Mouse (Mus musculus) A20 (cell line): ENCODE data around the gene Mphosph8.

ENCODE experiments used
- DNase-seq: peaks from one replicate; pipeline ENCODE4 v3.0.0-alpha.2; 2011; ENCODE audit warnings: low read depth, low spot score

The Mphosph8 gene

DNA sequence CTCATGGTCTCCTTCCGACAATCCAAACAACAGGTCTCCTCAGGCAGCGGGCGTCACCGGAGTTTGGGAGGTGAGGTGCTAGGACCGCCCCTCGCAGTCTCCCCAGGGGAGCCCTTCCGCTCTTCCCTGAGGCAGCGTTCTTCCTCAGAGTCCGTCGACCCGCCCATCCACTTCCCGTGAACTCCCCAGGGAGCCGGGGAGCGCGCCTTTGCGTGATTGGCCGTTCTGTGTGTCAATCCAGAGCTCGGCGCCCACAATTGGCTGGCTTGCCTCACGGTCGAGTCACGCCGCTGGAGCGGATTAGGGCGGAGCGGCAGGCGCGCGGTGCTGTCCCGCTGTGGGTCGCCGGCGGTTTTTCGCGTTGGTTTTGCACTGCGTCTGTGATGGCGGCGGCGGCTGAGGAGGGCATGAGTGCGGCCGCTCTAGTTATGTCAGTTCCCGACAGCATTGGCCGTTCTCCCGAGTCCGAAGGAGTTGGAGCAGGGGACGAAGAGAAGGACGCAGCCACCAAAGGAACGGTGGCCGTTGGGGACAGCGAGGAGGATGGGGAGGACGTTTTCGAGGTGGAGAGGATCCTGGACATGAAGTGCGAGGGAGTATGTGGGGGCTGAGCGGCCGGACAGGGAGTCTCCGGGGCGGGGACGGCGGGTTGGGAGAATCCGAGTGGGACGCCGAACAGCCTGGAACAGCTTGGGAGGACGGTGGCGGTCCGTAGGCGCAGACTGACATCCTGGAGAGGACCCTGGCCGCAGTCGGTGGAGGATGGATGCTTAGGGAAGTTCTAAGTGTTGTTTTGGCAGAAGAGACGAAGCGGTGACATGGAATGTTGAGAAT, at the start of gene Mphosph8:
Gene Mphosph8 (plus strand): TSS at position 280 of the 834 bp plus-strand sequence.
- peak; percentile 100 for DNase-seq

DNA sequence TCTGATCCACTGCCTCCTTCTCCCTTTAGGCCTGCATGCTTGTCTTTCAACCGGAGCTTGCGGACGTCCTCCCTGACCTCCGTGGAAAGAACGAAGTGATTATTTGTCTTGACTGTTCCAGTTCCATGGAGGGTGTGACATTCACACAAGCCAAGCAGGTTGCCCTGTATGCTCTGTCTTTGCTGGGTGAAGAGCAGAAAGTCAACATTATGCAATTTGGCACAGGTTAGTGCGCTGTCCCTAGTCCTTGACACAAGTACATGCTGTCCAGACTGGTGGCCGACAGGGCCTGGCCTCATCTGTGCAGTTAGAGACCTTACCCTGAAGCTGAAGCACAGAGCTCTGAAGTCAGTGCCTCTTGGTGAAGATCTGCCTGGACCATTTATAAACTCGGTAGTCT, 47.6 kb upstream of the Mphosph8 start:
- no peak for DNase-seq

DNA sequence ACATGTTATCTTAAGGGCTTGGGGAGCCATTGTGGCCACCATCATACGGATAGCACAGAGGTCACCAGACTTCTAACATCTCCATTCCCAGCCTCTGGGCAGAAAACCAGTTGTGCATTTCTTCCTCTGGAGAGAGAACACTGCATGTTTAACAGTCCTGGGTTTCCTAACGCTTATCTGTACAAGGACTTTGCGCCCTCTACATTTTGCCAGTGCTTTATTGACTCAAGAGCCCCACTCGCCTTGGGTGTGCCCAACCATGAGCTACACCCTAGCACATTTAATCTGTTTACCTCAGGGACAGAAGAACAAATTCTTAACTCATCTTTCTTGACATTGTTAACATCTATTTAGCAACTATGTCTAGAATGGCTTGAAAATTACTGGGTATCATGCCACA, 41.8 kb upstream of the Mphosph8 start:
- DNase-seq: no peak

DNA sequence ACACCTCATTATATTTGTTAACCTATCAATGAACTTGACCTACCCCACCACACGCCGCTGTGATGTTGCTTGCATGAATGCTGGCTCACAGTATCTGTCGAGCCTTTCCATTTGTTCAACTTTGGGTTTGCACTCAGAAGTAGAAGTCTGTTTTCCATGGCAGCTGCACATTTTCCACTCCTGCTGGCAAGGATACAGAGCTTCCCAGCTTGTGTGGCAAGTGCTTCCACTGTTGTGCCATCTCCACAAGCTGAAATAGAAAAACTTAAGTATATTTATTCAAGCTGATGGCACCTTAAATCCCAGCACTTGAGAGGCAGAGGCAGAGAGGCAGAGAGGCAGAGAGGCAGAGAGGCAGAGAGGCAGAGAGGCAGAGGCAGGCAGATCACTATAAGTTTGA, 39.7 kb upstream of the Mphosph8 start:
- DNase-seq: no peak

DNA sequence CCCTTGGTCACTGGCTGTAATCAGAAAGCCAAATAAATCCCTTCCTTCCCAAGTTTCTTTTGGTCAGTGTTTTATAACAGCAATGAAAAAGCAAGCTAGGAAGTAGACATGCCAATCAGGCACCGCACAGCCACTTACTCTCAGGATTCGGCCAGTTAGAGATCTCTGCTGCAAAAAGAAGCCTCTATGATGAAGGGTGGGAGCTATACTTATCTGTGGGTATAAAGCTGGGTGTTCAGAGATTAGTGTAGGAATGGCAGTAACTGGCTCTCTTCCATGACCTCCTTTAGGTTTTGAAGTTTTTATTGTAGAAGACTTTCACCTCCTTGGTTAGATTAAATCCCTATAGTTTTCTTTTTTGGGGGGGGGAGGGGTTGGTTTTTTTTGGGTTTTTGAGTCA, 36.9 kb upstream of the Mphosph8 start:
- DNase-seq: no peak

DNA sequence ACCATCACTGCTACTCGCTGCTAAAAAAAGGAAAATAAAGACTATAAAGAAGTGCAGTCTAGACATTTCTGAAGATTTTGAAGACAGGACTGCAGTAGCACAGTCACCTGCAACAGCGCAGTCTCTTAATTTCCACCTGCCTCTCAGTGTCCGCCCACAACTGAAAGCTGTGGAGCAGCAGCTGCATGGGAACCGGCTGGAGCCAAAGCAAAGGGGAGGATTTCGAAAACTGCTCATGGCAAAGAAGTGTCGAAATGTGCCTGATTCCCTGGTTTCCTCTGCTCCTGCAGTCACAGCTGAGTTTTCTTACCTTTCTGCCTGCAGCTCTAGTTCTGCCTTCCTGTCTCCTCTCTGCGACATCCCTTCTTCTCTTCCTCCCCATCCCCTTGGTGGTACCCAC, 20.8 kb upstream of the Mphosph8 start:
- no peak for DNase-seq

DNA sequence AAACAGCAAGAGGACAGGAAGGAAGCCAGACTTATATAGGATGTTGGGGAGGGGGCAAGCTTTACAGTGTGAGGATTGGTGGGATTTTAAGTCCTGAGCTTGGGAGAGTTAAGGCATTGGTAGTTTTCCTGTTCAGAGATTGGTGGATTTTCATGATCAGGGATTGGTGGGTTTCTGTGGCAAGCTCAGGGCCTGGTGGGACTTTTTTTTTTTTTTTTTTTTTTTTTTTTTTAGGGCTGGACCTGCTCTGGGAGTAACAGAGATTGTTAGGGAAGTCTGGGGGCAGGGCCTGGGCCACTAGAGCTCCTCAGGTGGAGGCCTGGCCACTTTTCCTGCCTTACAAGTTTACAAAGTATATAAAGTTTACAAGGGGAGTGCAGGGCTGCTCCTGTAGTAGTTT, 18.6 kb upstream of the Mphosph8 start:
- no peak for DNase-seq

DNA sequence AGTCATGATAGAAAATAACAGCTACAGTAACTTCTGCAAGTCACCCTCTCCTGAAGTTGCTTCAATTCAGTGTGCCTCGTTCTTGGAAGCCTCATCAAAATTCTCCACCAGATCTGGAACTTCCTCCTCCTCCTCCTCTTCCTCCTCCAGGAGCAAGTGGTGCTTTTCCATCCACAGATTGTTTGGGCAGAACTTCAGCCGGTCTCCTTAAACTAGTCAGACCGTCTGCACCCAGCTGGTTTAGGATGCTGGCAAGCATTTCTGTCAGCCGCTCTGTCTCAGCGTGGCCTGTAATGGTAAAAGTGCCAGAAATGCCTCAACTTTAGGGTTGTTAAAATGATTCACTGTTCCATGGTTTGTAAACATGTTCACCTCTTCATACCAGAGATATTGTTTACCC, 2.4 kb upstream of the Mphosph8 start:
- DNase-seq: no peak

DNA sequence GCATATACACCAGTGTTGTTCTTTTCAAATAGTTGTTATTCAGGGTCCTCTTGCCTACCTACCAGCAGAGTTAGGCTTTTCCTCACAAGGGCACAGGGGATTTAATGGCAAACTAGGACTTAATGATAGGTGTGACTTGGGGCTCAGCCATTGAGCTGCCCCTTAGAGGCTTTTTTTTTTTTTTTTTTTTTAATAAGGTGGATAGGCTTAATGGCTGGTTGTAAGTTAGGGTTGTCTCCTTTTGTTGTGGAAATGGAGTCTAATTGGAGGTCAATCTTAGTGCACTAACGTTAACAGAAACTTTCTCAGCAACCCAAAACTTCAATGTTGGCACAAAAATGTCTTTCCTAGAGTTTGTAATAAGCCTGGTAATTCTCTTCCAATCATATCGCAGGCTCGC, 1.1 kb upstream of the Mphosph8 start:
- DNase-seq: no peak

DNA sequence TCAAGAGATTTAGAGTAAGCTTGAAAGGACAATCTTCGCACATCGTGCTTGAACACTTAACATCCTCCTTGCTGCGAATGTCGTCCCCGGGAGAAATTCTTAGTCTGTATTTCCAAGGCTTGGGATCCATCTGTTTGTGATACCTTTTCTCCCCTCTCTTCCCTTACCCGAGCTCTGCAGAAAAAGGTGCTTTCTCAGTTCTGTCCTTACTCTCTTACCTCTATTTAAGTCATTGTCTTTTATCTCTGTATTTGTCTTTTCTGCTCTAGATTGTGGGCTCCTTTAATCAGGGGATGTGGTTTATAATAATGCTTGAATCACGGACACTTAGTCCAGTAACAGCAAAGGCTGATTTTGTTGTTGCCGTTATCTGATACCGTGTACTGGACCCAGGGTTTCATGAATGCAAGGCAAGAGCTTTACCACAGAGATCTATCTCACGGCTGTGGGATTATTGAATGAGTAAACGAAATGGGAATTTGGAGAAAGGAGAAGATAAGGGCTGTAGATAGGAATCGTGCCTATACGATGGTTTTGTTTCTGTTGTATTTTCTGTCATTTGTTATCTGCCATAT, 1.1 kb downstream of the Mphosph8 start:
- peak; percentile 45 for DNase-seq

DNA sequence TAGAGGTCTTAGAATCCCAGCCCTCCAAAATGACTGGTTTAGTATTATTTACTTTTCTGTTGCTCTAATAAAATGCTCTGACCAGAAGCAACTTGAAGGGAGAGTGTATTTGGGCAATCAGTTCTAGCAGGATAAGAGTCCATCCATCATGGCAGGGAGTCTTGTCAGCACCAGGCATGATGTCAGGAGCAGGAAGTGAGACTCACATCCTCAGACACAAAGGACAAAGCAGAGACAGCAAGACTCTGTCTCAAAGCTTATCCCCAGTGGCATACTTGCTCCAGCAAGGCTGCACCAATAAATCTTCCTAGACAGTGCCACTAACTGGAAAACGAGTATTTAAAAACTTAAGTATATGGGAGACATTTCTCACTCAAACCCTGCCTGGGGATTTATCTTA, 17.4 kb downstream of the Mphosph8 start:
- DNase-seq: no peak

DNA sequence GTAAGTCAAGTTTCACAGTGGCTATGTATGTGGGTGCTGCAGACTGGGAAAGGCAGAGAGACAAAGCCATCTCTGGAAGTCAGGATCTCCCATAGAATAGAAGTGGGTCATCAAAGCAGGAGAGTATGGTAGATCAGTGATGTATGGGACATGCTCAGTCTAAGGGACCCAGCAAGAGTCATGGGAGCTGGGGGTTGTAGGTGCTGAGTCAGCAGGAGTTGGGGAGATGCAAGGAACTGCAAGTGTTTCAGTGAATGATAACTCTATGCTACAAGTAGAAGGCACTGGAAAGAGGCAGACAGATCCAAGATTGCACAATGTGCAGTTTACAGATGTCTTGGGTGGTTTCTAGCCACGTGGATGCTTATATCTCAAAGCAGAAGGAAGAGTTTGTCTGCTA, 21.1 kb downstream of the Mphosph8 start:
- DNase-seq: no peak

DNA sequence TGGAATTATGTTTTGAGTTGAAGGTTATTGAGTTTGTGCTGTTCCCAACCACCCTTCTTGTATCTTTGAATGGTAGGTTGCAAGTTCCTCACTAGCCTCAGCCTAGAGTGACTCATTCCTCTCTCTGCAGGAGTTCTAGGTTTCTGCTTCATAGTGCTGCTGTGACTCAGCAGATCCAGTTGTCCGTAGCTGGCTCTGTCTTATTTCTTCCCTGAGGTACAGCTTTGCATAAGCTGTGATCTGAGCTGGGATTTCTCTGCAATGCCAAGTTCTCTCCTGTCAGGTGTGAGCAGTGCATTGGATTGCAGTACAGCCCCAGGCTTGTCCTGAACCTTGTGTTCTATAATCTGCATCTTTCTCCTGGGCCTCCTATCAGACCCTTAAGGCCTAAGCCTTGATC, 21.7 kb downstream of the Mphosph8 start:
- DNase-seq: no peak

DNA sequence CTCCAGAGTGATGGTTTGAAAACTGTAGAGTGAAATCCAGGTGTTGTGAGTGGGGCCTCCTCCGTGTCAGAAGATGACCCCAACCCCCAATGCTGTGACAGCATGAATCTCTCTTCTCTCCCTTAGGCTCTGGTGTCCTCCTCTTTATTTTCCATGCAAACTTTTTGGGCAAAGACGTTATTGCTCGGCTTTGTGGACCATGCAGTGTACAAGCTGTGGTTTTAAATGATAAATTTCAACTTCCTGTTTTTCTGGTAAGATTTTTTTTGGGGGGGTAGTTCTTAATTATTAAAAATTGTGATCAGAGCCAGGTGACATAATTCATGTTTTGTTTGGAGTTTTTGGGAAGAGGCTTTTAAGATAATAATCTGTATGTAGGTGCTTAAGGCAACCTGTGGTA, 27.4 kb downstream of the Mphosph8 start:
- no peak for DNase-seq

DNA sequence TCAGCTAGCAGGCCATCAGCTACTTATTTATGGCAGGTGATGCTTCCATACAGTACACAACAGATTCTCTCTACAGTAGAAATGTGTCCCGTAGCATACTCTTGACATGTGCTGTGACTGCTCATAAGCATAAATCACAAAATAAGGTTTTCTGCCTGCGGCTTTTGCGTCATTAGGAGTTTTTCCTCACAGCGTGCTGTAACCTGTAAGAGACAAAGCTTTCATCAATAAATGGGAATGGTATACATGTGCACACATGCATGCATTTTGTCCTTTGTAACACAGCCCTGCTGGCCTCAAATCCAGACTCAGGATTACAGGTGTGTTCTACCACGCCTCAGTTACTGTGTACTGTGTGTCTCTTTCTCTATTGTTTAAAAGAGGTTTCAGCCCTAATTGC, 29.8 kb downstream of the Mphosph8 start:
- DNase-seq: no peak

DNA sequence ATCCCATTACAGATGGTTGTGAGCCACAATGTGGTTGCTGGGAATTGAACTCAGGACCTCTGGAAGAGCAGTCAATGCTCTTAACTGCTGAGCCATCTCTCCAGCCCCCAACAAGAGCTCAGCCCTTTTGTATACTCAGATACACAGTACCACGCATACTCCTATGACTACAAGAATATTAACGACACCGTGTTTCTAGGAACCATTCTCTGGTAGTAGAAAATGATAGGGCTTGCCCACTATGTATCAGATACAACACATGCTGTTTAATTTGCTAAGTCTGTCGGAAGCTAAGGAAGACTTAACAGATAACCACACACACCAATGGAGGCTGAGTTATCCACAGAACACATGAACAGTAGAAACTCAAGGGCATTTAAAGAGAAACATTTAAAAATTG, 34.6 kb downstream of the Mphosph8 start:
- no peak for DNase-seq

DNA sequence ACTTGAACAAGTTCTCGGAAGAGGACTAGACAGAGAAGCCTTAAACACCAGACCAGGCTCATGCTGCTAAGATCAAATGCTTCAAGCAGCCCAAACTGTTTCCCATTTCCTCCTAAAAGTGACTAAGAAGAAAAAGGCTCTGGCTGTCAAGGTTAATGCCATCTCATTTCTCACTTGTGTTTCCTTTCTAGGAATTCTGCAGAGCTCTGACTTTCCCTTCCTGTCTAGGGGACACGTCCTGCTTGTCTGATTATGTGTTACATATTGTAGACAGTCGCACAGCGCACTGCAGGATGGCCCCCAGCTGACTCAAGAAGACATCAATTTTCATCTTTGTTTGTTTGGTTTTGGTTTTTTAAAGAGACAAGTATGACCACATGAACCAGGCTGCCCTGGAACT, 37.6 kb downstream of the Mphosph8 start:
- no peak for DNase-seq

DNA sequence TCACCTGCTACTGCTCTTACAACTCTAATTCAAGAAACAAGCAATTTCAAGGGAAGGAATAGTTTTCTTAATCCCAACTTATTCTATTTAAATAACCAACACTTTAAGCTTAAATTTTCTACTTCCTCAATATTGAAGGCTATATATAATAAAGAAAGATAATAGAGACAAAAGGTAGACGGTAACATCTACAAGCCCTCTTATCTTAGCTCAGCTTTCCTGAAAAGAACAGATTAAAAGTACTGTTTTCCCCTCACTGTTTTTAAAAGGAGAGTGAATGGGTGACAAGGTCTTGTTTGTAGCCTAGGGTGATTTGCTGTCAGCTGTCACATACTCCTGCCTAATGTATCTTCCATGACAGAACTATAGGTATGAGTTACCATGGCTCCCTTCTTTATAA, 58.4 kb downstream of the Mphosph8 start:
- DNase-seq: no peak

DNA sequence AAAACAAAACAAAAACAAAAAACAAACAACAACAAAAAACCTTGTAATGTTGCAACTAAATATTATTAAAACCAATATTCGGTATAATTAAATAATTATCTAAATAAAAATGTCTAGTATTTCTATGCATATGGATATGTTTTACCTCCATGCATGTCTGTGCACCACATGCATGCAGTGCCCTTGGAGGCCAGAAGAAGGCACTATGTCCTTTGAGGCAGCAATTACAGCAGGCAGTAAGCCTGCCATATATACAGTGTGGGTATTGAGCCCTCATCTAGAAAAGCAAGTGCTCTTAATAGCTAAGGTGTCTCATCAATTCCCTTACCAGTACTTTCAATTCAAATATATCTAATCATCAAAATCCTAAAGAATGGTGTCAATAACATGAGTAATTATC, 72.1 kb downstream of the Mphosph8 start:
- DNase-seq: peak; percentile 37
